Mouse (Mus musculus) bone marrow, adult 2 months (tissue): ENCODE results near the gene Krt81. TPM values are rescaled to one million over a fixed set of nuclear protein-coding genes. Genes with fewer than 3 reads are reported as not detected.

Source experiments
- H3K27ac ChIP-seq: fragments of 200-500 bp; 2 replicates; pipeline ENCODE4 v1.5.1; 2012; ENCODE audit warnings: low read depth, mild to moderate bottlenecking, control low read depth, inconsistent platforms, low read length; ENCODE audit not compliant: control insufficient read depth, poor library complexity, insufficient read depth
- H3K4me1 ChIP-seq: fragments of 200-500 bp; 2 replicates; pipeline ENCODE4 v1.6.1; 2011; ENCODE audit warnings: low read length; ENCODE audit not compliant: control insufficient read depth, insufficient read depth
- H3K4me3 ChIP-seq: fragments of 200-500 bp; replicated peaks from 2 replicates; pipeline ENCODE3; 2011; ENCODE audit warnings: mild to moderate bottlenecking, low read depth, low read length, control low read depth; ENCODE audit not compliant: control insufficient read depth
- CTCF ChIP-seq: fragments of 200-500 bp; IDR thresholded peaks from 2 replicates; pipeline ENCODE4 v1.5.1; 2011; ENCODE audit warnings: low read length, control low read depth; ENCODE audit not compliant: control insufficient read depth, insufficient read depth
- POLR2A ChIP-seq: fragments of 200-500 bp; IDR thresholded peaks from 2 replicates; pipeline ENCODE4 v1.6.1; 2011; ENCODE audit warnings: low read depth, mild to moderate bottlenecking, control low read depth, low read length, borderline replicate concordance; ENCODE audit not compliant: control insufficient read depth
- WGBS: fragments of 180-500 bp; shearing (Covaris S2); methylation state at CpG from one replicate; pipeline ENCODE4 v1.1.7; 2018; 5-methylcytosine and 5-hydroxymethylcytosine counted together
- polyA plus RNA-seq: library from polyadenylated mRNA; stranded (reverse); fragments of >200 nt; gene quantifications from 2 replicates; pipeline ENCODE4 v1.2.4, GENCODE M21; 2011; ENCODE audit warnings: low replicate concordance; ENCODE audit not compliant: missing spikeins, insufficient read depth, insufficient read length

Gene Krt81
- polyA plus RNA-seq, 1 experiment = not detected

DNA sequence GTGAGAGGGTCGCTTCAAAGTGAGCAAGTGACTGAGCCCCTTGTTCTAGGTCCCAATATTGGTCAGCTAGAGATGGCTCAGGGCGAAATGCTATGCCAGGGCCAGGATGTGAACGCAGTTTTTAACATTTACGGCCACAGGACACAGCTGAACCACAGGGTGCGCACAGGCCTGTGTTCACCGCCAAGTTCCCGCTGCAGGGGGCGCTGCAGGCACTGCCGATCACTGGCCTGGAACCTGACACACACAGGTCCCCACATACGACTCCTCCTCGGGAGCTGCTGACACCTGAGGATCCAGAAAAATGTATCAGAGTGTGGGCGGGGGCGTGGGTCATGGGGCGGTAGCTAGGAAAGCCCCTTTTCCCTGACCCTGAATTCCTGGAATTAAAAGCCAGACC, 4.3 kb downstream of the Krt81 start:
- Histone ChIP-seq H3K4me3 (no peak overlapping the region), H3K4me1 (no peaks in the 10 kb centered on the region), H3K27ac (no peak overlapping the region)
- TF ChIP-seq CTCF (peak; percentile 45), POLR2A (no peak)
- 79% methylated on average over 14 of the region's 14 CpGs for WGBS

DNA sequence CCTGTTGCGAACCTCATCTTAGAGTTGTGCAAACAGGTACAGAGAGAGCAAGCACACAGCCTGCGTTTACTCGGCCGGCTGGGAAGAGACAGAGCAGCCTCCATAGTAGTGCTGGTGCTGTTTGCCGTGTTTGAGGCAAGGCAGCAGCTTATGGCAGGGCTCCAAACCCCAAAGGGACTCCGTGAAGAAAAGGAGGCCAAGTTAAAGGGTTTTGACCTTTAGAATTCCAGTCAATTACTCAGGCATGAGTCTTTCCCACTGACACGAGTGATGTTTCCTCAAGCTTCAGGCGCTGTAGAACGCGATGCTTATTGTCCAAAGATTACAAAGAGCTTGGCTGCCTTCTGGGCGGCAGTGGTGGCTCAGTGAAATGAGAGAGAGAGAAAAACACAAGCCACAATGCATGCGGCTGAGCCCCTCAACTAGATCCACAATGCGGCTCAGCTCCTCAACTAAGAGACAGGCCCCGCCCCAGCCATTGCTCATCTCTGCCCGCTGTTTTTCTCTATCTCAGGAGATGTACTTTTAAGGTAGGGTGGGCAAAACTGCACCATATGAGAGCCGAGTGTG, 5.1 kb downstream of the Krt81 start:
- TF ChIP-seq POLR2A (no peak), CTCF (no peak)
- no peak overlapping the region for H3K4me3 ChIP-seq
- no peak overlapping the region for H3K27ac ChIP-seq
- 69% methylated on average over 16 of the region's 16 CpGs for WGBS
- H3K4me1 ChIP-seq = no peaks in the 10 kb centered on the region

DNA sequence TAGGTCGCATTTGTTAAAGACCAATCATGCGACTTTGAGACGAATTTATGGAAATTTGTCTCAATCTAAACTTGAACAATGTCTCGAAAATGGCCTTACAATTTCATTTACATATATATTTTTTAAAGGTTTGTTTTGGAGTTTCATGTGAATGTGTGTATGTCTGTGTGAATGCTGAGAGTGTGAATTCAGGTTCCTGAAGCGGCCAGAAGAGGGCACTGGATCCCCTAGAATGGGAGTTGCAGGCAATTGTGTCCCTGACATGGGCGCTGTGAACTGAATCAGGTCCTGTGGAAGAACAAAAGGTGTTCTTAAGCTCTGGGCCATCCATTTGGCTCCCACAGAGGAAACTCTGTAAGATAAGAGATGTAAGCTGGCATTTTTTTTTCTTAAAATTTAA, 7.7 kb downstream of the Krt81 start:
- H3K4me1 ChIP-seq = no peaks in the 10 kb centered on the region
- WGBS = 82% methylated on average over 6 of the region's 6 CpGs
- TF ChIP-seq CTCF (no peak), POLR2A (no peak)
- H3K27ac ChIP-seq = no peak overlapping the region
- no peak overlapping the region for H3K4me3 ChIP-seq

DNA sequence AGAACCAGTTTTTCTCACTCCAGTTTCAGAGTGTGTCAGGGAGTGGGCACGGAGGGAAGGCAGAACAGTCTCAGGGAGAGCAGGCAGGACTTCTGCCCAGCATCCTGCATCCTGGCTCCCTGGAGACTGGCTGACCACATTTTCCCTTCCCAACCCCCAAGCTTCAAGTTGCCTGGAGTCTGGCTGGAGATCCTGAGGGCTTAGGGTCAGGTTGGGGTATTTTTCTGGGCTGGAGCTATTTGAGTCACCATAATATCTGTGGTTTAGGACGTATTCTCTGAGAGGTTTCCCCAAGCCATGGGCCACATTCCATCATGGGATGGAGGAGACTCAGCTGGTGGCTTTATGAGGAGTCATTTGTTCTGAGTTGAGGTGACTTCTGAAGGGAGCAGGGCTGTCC, 8.3 kb downstream of the Krt81 start:
- TF ChIP-seq POLR2A (no peak), CTCF (no peak)
- no peak overlapping the region for H3K27ac ChIP-seq
- H3K4me3 ChIP-seq = no peak overlapping the region
- 76% methylated on average over 2 of the region's 2 CpGs for WGBS
- H3K4me1 ChIP-seq = no peaks in the 10 kb centered on the region

DNA sequence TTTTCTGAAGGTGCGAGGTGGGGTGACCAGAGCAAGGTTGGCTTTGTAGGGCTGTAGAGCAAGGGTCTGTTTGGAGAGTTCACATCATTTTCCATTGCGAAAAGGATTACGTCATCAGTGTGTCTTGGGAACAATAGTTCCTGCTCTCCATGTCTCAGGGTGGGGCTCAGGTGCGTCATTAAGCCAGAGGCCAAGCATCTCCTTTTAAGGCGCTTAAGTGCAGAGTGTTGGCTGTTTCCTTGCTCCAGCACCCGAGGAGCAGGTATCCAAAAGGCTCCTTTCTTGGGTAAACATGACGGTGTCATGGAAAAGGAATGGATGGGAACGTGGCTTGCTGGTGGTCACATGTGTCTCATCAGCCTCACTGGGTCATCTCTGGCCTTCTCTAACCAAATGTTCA, 8.8 kb downstream of the Krt81 start:
- 79% methylated on average over 8 of the region's 8 CpGs for WGBS
- no peak overlapping the region for H3K27ac ChIP-seq
- TF ChIP-seq CTCF (no peak), POLR2A (no peak)
- H3K4me3 ChIP-seq = no peak overlapping the region
- no peaks in the 10 kb centered on the region for H3K4me1 ChIP-seq

DNA sequence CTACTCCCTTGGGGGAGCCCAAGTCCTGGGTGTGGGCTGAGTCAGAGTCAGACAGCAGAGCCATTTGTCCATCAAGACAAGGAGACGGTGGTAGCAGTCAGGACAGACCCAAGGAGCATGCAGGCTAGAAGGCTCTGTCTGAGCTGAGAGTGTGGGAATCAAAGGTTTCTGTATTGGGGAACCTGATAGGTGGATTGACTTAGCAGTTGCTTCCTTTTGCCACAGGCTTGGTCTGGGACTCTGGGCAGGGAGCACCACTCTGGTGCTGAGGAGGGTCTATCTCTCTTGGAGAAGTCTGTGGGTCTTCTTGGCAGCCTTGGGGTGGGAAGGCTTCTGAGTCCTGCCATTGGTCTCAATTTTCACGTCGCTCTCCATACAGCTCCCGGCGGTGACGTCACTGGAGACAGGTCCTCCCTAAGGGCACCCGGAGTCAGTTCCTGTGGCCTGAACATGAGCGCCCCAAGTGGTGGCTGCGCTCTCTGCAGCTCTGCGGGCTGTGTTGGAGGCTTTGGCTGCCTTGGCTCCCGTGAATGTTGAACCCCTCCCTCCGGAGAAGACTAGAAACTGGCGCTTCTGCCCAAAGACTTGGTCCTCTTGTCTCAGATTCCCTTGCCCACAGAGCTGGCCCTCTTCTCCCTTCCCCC, 10.3 kb downstream of the Krt81 start:
- TF ChIP-seq CTCF (peak; percentile 71), POLR2A (no peak)
- WGBS = 7% methylated on average over 13 of the region's 13 CpGs
- H3K4me1 ChIP-seq = no peaks in the 10 kb centered on the region

DNA sequence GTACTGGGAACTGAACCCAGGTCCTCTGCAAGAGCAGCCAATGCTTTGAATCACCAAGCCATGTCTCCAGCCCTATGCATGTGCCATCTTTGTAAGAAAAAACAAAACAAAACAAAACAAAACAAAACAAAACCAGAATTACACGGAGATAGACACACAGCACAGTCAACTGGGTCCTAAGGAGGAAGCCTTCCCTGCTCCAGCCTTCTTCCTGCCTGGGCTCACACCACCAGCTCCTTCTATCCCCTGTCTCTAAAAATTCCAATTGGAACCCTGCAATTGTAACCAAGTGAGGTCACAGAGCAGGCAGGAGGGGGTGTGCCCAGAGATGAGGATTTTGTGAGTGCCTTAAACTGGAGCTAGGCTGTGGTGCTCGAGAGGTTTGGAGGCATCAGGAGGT, 16.1 kb downstream of the Krt81 start, which contains the start of gene Krt88:
TSS of gene Krt88 (plus strand) at position 301 of the 400 bp plus-strand sequence.
- Histone ChIP-seq H3K4me1 (no peaks in the 10 kb centered on the region), H3K27ac (no peak within 1 kb of the TSS), H3K4me3 (no peak within 1 kb of the TSS)
- 62% methylated on average over 2 of the region's 2 CpGs for WGBS
- no peak for TF ChIP-seq CTCF
- no peak for TF ChIP-seq POLR2A

More for the DNA sequence above, 10.3 kb downstream of the Krt81 start:
- Histone ChIP-seq H3K27ac (no peak overlapping the region), H3K4me3 (no peak overlapping the region)

DNA sequence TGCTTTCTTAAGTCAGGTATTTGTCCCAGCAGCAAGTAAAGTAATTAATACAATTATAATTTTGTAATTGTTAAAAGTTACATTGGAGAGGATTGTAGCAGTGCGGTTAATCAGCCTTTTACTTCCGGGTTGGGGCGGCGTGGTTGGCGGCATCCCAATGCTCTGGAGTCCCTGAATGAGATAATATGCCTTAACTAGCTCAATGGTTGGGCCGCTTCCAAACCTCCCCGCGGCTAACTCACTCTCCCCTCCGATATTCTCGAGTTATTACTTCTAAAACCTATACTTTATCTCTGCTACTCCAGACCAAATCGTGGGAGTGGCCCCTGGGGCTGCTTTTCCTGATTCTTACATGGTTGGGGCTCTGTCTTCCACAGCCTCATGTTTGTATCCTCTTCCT, 17.0 kb downstream of the Krt81 start:
- 58% methylated on average over 11 of the region's 11 CpGs for WGBS
- no peak overlapping the region for H3K4me3 ChIP-seq
- TF ChIP-seq CTCF (no peak), POLR2A (no peak)
- no peak overlapping the region for H3K27ac ChIP-seq
- H3K4me1 ChIP-seq = no peaks in the 10 kb centered on the region
